In the genomic region with DNA sequence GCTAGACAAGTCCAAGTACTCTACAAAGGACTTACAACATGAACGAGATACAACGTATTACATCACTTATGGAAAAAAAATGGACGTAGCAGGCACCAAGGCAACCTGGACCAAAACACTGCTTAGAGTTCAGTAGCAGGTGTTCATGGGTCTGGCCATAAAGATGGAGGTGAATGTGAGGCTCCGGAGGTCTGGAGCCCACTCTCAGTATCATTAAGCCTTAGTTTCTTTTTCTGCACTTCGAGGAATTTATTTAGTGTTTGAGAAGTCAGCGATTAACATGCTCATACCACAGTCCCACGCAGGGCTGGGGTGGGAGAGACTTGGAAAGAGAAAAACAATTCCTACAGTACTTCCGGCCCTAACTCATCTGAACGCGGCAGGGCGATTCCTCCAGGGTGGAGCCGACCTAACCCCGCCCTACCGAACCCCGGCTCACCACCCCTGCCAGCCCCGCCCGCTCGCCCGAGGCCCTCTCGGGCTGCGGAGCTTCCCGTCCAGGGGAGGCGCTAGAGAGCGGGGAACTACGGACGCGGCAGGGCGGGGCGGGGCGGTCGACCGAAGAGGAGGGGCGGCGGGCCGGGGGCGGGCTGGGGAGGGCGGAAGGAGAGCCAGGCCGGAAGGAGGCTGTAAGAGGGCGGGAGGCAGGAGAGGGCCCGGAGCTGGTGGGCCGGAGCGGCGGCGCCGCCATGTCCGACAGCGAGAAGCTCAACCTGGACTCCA, we compare ENCODE assay signal across 7 mouse cellular contexts. TPM values are rescaled to one million over a fixed set of nuclear protein-coding genes. Genes with fewer than 3 reads are reported as not detected.
DNase-seq lines count a peak whose midpoint lies in the region; ATAC-seq and TF ChIP-seq lines count a peak whose summit lies in the region.

A gene (plus strand): TSS at position 538 of the 723 bp plus-strand sequence.

- H3K27ac ChIP-seq in embryonic facial prominence, embryonic 12.5 days: peak within 1 kb of the TSS; percentile 96
- peak within 1 kb of the TSS; percentile 94 for H3K27ac ChIP-seq in limb, embryonic 12.5 days
- H3K27ac ChIP-seq in midbrain, embryonic 15.5 days: peak within 1 kb of the TSS; percentile 84
- H3K27ac ChIP-seq in spleen, adult 2 months (ENCODE audit: insufficient read depth, low read length): peak within 1 kb of the TSS; percentile 94

- DNase-seq in adrenal gland, postnatal 25 days: peak; percentile 99
- peak; percentile 99 for DNase-seq in heart, adult 11 months
- peak; percentile 95 for DNase-seq in kidney, adult 18-20 months
- DNase-seq in spleen, adult 2 months (ENCODE audit: low read depth in 1 of 2, low spot score in 2 of 2): peak; percentile 91 to 98

- TF ChIP-seq CTCF in spleen, adult 2 months (IDR thresholded peaks at IDR 0.05; ENCODE audit: extremely low read depth, insufficient read depth, insufficient read length, insufficient replicate concordance): peak; percentile 68; the same call in 1 of the 2 replicates

- peak within 1 kb of the TSS; percentile 95 for H3K9ac ChIP-seq in embryonic facial prominence, embryonic 12.5 days
- H3K9ac ChIP-seq in limb, embryonic 12.5 days (replicated peaks): peak within 1 kb of the TSS; percentile 93
- peak within 1 kb of the TSS; percentile 88 for H3K9ac ChIP-seq in midbrain, embryonic 15.5 days

- peak; percentile 92 for TF ChIP-seq POLR2A in spleen, adult 2 months (IDR thresholded peaks at IDR 0.05; ENCODE audit: low read depth, low read length)

- H3K9me3 ChIP-seq in embryonic facial prominence, embryonic 12.5 days: no peaks in the 10 kb centered on the region
- H3K9me3 ChIP-seq in limb, embryonic 12.5 days: no peaks in the 10 kb centered on the region
- no peaks in the 10 kb centered on the region for H3K9me3 ChIP-seq in midbrain, embryonic 15.5 days

- H3K27me3 ChIP-seq in embryonic facial prominence, embryonic 12.5 days: no peaks in the 10 kb centered on the region
- no peaks in the 10 kb centered on the region for H3K27me3 ChIP-seq in limb, embryonic 12.5 days
- H3K27me3 ChIP-seq in midbrain, embryonic 15.5 days (replicated peaks): no peaks in the 10 kb centered on the region
- H3K27me3 ChIP-seq in spleen, adult 2 months (ENCODE audit: control insufficient read depth, insufficient read depth, low read length): no peaks in the 10 kb centered on the region

- peak within 1 kb of the TSS; percentile 68 for H3K4me3 ChIP-seq in embryonic facial prominence, embryonic 12.5 days
- H3K4me3 ChIP-seq in limb, embryonic 12.5 days (replicated peaks): peak within 1 kb of the TSS; percentile 97
- H3K4me3 ChIP-seq in midbrain, embryonic 15.5 days: peak within 1 kb of the TSS; percentile 70
- peak within 1 kb of the TSS; percentile 89 for H3K4me3 ChIP-seq in spleen, adult 2 months (ENCODE audit: extremely low read depth, insufficient read depth, insufficient read length)

- 8% methylated on average over 27 of the region's 47 CpGs for WGBS in embryonic facial prominence, embryonic 12.5 days
- WGBS in limb, embryonic 12.5 days: 5% methylated on average over 40 of the region's 47 CpGs
- WGBS in midbrain, embryonic 15.5 days: 6% methylated on average over 42 of the region's 47 CpGs
- WGBS in spleen, adult 2 months: 1% methylated on average over 39 of the region's 47 CpGs

- H3K4me2 ChIP-seq in embryonic facial prominence, embryonic 12.5 days (replicated peaks): peak within 1 kb of the TSS; percentile 90
- H3K4me2 ChIP-seq in limb, embryonic 12.5 days: peak within 1 kb of the TSS; percentile 94
- peak within 1 kb of the TSS; percentile 93 for H3K4me2 ChIP-seq in midbrain, embryonic 15.5 days

- ATAC-seq in embryonic facial prominence, embryonic 12.5 days (ENCODE audit: insufficient number of reproducible peaks, insufficient read depth, low FRiP score, low TSS enrichment): peak; percentile 85
- peak; percentile 90 for ATAC-seq in limb, embryonic 12.5 days (ENCODE audit: insufficient number of reproducible peaks, insufficient read depth, low FRiP score, low TSS enrichment, low read depth)
- peak; percentile 90 for ATAC-seq in midbrain, embryonic 15.5 days (replicated peaks)

- H3K4me1 ChIP-seq in embryonic facial prominence, embryonic 12.5 days: peaks cover 21% of the 10 kb centered on the region
- peaks cover 35% of the 10 kb centered on the region for H3K4me1 ChIP-seq in limb, embryonic 12.5 days (replicated peaks)
- peaks cover 24% of the 10 kb centered on the region for H3K4me1 ChIP-seq in midbrain, embryonic 15.5 days
- H3K4me1 ChIP-seq in spleen, adult 2 months (ENCODE audit: control insufficient read depth, insufficient read depth, insufficient read length): peaks cover 34% of the 10 kb centered on the region; the same call in 1 of the 2 replicates

- H3K36me3 ChIP-seq in embryonic facial prominence, embryonic 12.5 days: peaks cover 38% of the 10 kb centered on the region
- peaks cover 36% of the 10 kb centered on the region for H3K36me3 ChIP-seq in limb, embryonic 12.5 days
- peaks cover 26% of the 10 kb centered on the region for H3K36me3 ChIP-seq in midbrain, embryonic 15.5 days (replicated peaks)
- H3K36me3 ChIP-seq in spleen, adult 2 months (ENCODE audit: control insufficient read depth, insufficient read depth, low read length): peaks cover 54% of the 10 kb centered on the region

RNA-seq across cellular contexts. Expression of the gene that starts here (rescaled TPM):
- 373 and 392 TPM in 2 replicates for total RNA-seq in adrenal gland, postnatal 25 days (2021)
- polyA plus RNA-seq in embryonic facial prominence, embryonic 12.5 days (2016; fragmentation: Nextera tagmentation; extraction: Ambion mirVana): 782 and 783 TPM in 2 replicates
- 834 and 845 TPM in 2 replicates for polyA plus RNA-seq in limb, embryonic 12.5 days (2016; fragmentation: Nextera tagmentation; extraction: Ambion mirVana)
- 537 and 571 TPM in 2 replicates for polyA plus RNA-seq in midbrain, embryonic 15.5 days (2015; fragmentation: Nextera tagmentation; extraction: Ambion mirVana)
- 464 and 481 TPM in 2 replicates for polyA plus RNA-seq in spleen, adult 2 months (2012; rRNA removed)

Comparison
In these comparisons a context has a peak if more than half of its experiments do, and no peak if none do; other contexts are left out.
1. Peak in every context shown above with its lines: DNase-seq, ATAC-seq, H3K4me3 ChIP-seq and H3K27ac ChIP-seq.